In genomic region chr8:128030335-128031280, GRCm38 (mm10) we compare ENCODE assay signal across 10 mouse cellular contexts.
DNase-seq lines count a peak whose midpoint lies in the region; ATAC-seq and TF ChIP-seq lines count a peak whose summit lies in the region.
"Had no signal": no experiment of that assay in that cellular context is flagged by ENCODE, and none has a peak within 500 bp of the region (broad histone marks: within the 10 kb centered on the region; RNA-seq: fewer than 3 reads in every experiment).

No protein-coding gene starts in this region.

- H3K27ac ChIP-seq in intestine, embryonic 14.5 days (ENCODE audit: low read depth): peak overlapping the region; percentile 44
- H3K27ac ChIP-seq in intestine, embryonic 15.5 days: no peak overlapping the region
- peak overlapping the region; percentile 41; the same call in 1 of the 2 replicates for H3K27ac ChIP-seq in cortical plate, adult 2 months (ENCODE audit: insufficient read depth, low read length)

- no peak for TF ChIP-seq CTCF in cortical plate, adult 2 months (IDR thresholded peaks at IDR 0.05; ENCODE audit: extremely low read depth, insufficient read depth, low read length)

- H3K4me2 ChIP-seq in intestine, embryonic 14.5 days (ENCODE audit: low read length): no peak overlapping the region
- no peak overlapping the region for H3K4me2 ChIP-seq in intestine, embryonic 15.5 days (replicated peaks)
- H3K4me2 ChIP-seq in myocyte (ENCODE audit: low read depth): no peak overlapping the region

- H3K79me2 ChIP-seq in myocyte (ENCODE audit: control insufficient read depth, insufficient read depth): no peaks in the 10 kb centered on the region

- no peak overlapping the region for H3ac ChIP-seq in myocyte (ENCODE audit: control insufficient read depth, insufficient read length)

- no peaks in the 10 kb centered on the region for H3K27me3 ChIP-seq in intestine, embryonic 14.5 days (replicated peaks; ENCODE audit: control insufficient read depth, insufficient read depth, low read length)
- H3K27me3 ChIP-seq in intestine, embryonic 15.5 days (replicated peaks): no peaks in the 10 kb centered on the region
- no peaks in the 10 kb centered on the region for H3K27me3 ChIP-seq in myocyte (ENCODE audit: control insufficient read depth, insufficient read depth, insufficient read length)

- H3K4me1 ChIP-seq in intestine, embryonic 14.5 days (replicated peaks; ENCODE audit: control insufficient read depth, insufficient read depth, low read length): peaks cover 2% of the 10 kb centered on the region; the same call in 1 of the 2 replicates
- H3K4me1 ChIP-seq in intestine, embryonic 15.5 days (replicated peaks): peaks cover 2% of the 10 kb centered on the region; the same call in 1 of the 2 replicates
- no peaks in the 10 kb centered on the region; the same call in 1 of the 2 replicates for H3K4me1 ChIP-seq in cortical plate, adult 2 months (ENCODE audit: control insufficient read depth, insufficient read depth, low read length)

- no peak for TF ChIP-seq POLR2A in cortical plate, adult 2 months (IDR thresholded peaks at IDR 0.05; ENCODE audit: extremely low read depth, insufficient read depth, low read length)
- no peak for TF ChIP-seq POLR2A in myocyte (IDR thresholded peaks at IDR 0.05; ENCODE audit: insufficient read length, low read depth)

- intact Hi-C loops in heart, postnatal 36 days (cut with DNase I): no loop called here

- DNase-seq in intestine, embryonic 14.5 days (ENCODE audit: low spot score): no peak
- peak; percentile 47 for DNase-seq in layer of hippocampus, adult 11-12 months (ENCODE audit: low spot score)
- no peak for DNase-seq in cerebellum, adult 11 months
- DNase-seq in heart, postnatal 36 days: no peak
- DNase-seq in urinary bladder, adult 2 months (ENCODE audit: low spot score): no peak
- DNase-seq: gastrocnemius, postnatal 25 days; thymus, postnatal 36 days had no signal

- H3K36me3 ChIP-seq in intestine, embryonic 14.5 days (ENCODE audit: control insufficient read depth, insufficient read depth, low read length): no peaks in the 10 kb centered on the region
- H3K36me3 ChIP-seq in intestine, embryonic 15.5 days: no peaks in the 10 kb centered on the region
- H3K36me3 ChIP-seq in myocyte (ENCODE audit: control insufficient read depth, insufficient read depth): no peaks in the 10 kb centered on the region

- H3K4me3 ChIP-seq in intestine, embryonic 14.5 days (ENCODE audit: low read depth, low read length): no peak overlapping the region
- H3K4me3 ChIP-seq in intestine, embryonic 15.5 days (replicated peaks): no peak overlapping the region
- no peak overlapping the region for H3K4me3 ChIP-seq in cortical plate, adult 2 months (ENCODE audit: insufficient read depth, low read length)
- H3K4me3 ChIP-seq in myocyte: no peak overlapping the region

- no peak overlapping the region for H3K9ac ChIP-seq in intestine, embryonic 14.5 days (ENCODE audit: low read length)
- no peak overlapping the region for H3K9ac ChIP-seq in intestine, embryonic 15.5 days

- no peaks in the 10 kb centered on the region for H3K9me3 ChIP-seq in intestine, embryonic 14.5 days (ENCODE audit: control insufficient read depth, low read length)
- no peaks in the 10 kb centered on the region for H3K9me3 ChIP-seq in intestine, embryonic 15.5 days

- ATAC-seq in intestine, embryonic 14.5 days (replicated peaks; ENCODE audit: low FRiP score, low TSS enrichment, low read depth): no peak
- no peak for ATAC-seq in intestine, embryonic 15.5 days

- 69% methylated on average over 24 of the region's 24 CpGs for WGBS in intestine, embryonic 14.5 days
- 67% methylated on average over 24 of the region's 24 CpGs for WGBS in intestine, embryonic 15.5 days

TF ChIP-seq in myocyte, 11 proteins besides CTCF, POLR2A, EP300 and RAD21:
- TF ChIP-seq USF1 (IDR thresholded peaks at IDR 0.05; ENCODE audit: low read depth) (no peak), CEBPB (IDR thresholded peaks at IDR 0.05; ENCODE audit: insufficient read depth, poor library complexity, severe bottlenecking) (0 out of 2 replicates have a peak, but pooled peaks have one; percentile 12)
